Mouse (Mus musculus) small intestine, adult 2 months (tissue): ENCODE measurements around the gene Cdh13.

Experiments used
- CTCF ChIP-seq: fragments of 200-500 bp; IDR thresholded peaks from 2 replicates; pipeline ENCODE4 v1.5.1; 2012; ENCODE audit warnings: low read depth, mild to moderate bottlenecking, control low read depth, inconsistent platforms, low read length, moderate library complexity, mixed read lengths; ENCODE audit not compliant: insufficient replicate concordance, insufficient read length; ENCODE audit errors: extremely low read depth
- POLR2A ChIP-seq: fragments of 200-500 bp; IDR thresholded peaks from 2 replicates; pipeline ENCODE4 v1.6.1; 2012; ENCODE audit warnings: low read depth, mild to moderate bottlenecking, control low read depth, inconsistent platforms, low read length, moderate library complexity

GRCm38 (mm10) chr8:118979800-118980199 is 696.3 kb downstream of the Cdh13 start:
- no peak for TF ChIP-seq POLR2A
- peak; percentile 11; the same call in 1 of the 2 replicates for TF ChIP-seq CTCF
